Mouse (Mus musculus) neutrophil, adult 65 days (primary cell): ENCODE results near the gene Gm13275. TPM values are rescaled to one million over a fixed set of nuclear protein-coding genes. Genes with fewer than 3 reads are reported as not detected.

Source experiments
- total RNA-seq: library from RNA; stranded (reverse); gene quantifications from 2 replicates; pipeline ENCODE4 v1.2.4, GENCODE M21; 2023

The Gm13275 gene
- total RNA-seq = not detected in 2 replicates

GRCm38 (mm10) chr4:88793936-88794675, at the start of gene Gm13275:
Gm13275 (plus strand) TSS chr4:88794487.

GRCm38 (mm10) chr4:88754818-88755340, 39.4 kb upstream of the Gm13275 start, which contains the start of gene Gm13271:
Gm13271 (plus strand) TSS chr4:88754868.

GRCm38 (mm10) chr4:88759610-88760268, 34.5 kb upstream of the Gm13275 start, which contains the start of gene Gm13283:
Gm13283 (plus strand) TSS chr4:88760119.

GRCm38 (mm10) chr4:88773534-88773933, 20.8 kb upstream of the Gm13275 start, which contains the start of gene Gm13290:
Gm13290 (plus strand) TSS chr4:88773834.

GRCm38 (mm10) chr4:88776622-88777021, 17.7 kb upstream of the Gm13275 start, which contains the start of gene Gm13289:
Gm13289 (plus strand) TSS chr4:88776922.

GRCm38 (mm10) chr4:88779550-88779949, 14.7 kb upstream of the Gm13275 start, which contains the start of gene Gm13272:
Gm13272 (plus strand) TSS chr4:88779850.

GRCm38 (mm10) chr4:88781831-88782230, 12.5 kb upstream of the Gm13275 start, which contains the start of gene Ifnz:
Ifnz (plus strand) TSS chr4:88782131.

GRCm38 (mm10) chr4:88785409-88785808, 8.9 kb upstream of the Gm13275 start, which contains the start of gene Gm13276:
Gm13276 (plus strand) TSS chr4:88785709.

GRCm38 (mm10) chr4:88788402-88788801, 5.9 kb upstream of the Gm13275 start, which contains the start of gene Gm13277:
Gm13277 (plus strand) TSS chr4:88788632.

GRCm38 (mm10) chr4:88791250-88791649, 3.0 kb upstream of the Gm13275 start, which contains the start of gene Gm13278:
Gm13278 (plus strand) TSS chr4:88791550.

GRCm38 (mm10) chr4:88797097-88797496, 2.8 kb downstream of the Gm13275 start, which contains the start of gene Gm13279:
Gm13279 (plus strand) TSS chr4:88797397.

GRCm38 (mm10) chr4:88799365-88799764, 5.1 kb downstream of the Gm13275 start, which contains the start of gene Gm13285:
Gm13285 (plus strand) TSS chr4:88799665.

GRCm38 (mm10) chr4:88802954-88803353, 8.7 kb downstream of the Gm13275 start, which contains the start of gene Gm13287:
Gm13287 (plus strand) TSS chr4:88803254.

GRCm38 (mm10) chr4:88805231-88805630, 10.9 kb downstream of the Gm13275 start, which contains the start of gene Gm13288:
Gm13288 (plus strand) TSS chr4:88805531.

GRCm38 (mm10) chr4:88815928-88816327, 21.6 kb downstream of the Gm13275 start, which contains the start of gene Ifna7:
Ifna7 (plus strand) TSS chr4:88816228.

GRCm38 (mm10) chr4:88819659-88820058, 25.4 kb downstream of the Gm13275 start, which contains the start of gene Ifna11:
Ifna11 (plus strand) TSS chr4:88819959.

GRCm38 (mm10) chr4:88827116-88827515, 32.8 kb downstream of the Gm13275 start, which contains the start of gene Ifna6:
Ifna6 (plus strand) TSS chr4:88827416.

GRCm38 (mm10) chr4:88835225-88835624, 40.9 kb downstream of the Gm13275 start, which contains the start of gene Ifna5:
Ifna5 (plus strand) TSS chr4:88835525.

GRCm38 (mm10) chr4:88841438-88841911, 47.2 kb downstream of the Gm13275 start, which contains the start of gene Ifna4:
Ifna4 (plus strand) TSS chr4:88841861.

